28 mouse cellular contexts compared by ENCODE assay signal in genomic region chr11:76257386-76257785, GRCm38 (mm10). TPM values are rescaled to one million over a fixed set of nuclear protein-coding genes. Genes with fewer than 3 reads are reported as not detected.
"Had no signal": no experiment of that assay in that cellular context is flagged by ENCODE, and none has a peak within 500 bp of the region (broad histone marks: within the 10 kb centered on the region; RNA-seq: fewer than 3 reads in every experiment).

No protein-coding gene starts in this region.

- H3K36me3 ChIP-seq: hindbrain, embryonic 15.5 days; liver, embryonic 13.5 days had no signal

- H3K4me3 ChIP-seq: heart, adult 2 months; heart, embryonic 13.5 days; heart, embryonic 15.5 days; hindbrain, embryonic 12.5 days; hindbrain, embryonic 15.5 days; limb, embryonic 12.5 days; liver, embryonic 13.5 days had no signal

- H3K27ac ChIP-seq: heart, adult 2 months; heart, embryonic 13.5 days; heart, embryonic 15.5 days; hindbrain, embryonic 12.5 days; hindbrain, embryonic 15.5 days; hindbrain, postnatal 0 days; kidney, postnatal 0 days; liver, embryonic 13.5 days had no signal

- H3K9me3 ChIP-seq: heart, embryonic 13.5 days; heart, embryonic 15.5 days; hindbrain, embryonic 12.5 days; hindbrain, embryonic 15.5 days; limb, embryonic 12.5 days; liver, embryonic 13.5 days had no signal

- H3K9ac ChIP-seq: heart, embryonic 13.5 days; heart, embryonic 15.5 days; hindbrain, embryonic 12.5 days; hindbrain, embryonic 15.5 days; limb, embryonic 12.5 days; liver, embryonic 13.5 days had no signal

- H3K27me3 ChIP-seq: heart, embryonic 13.5 days; heart, embryonic 15.5 days; hindbrain, embryonic 12.5 days; hindbrain, embryonic 15.5 days; limb, embryonic 12.5 days; liver, embryonic 13.5 days had no signal

- ATAC-seq: hindbrain, postnatal 0 days; intestine, embryonic 16.5 days had no signal

- DNase-seq: gastrocnemius, postnatal 14 days; gastrocnemius, postnatal 36 days; heart, adult 11 months; heart, adult 2 months; heart, postnatal 14 days; heart, postnatal 36 days; kidney, adult 11 months; kidney, adult 2 months; kidney, adult 9 months; kidney, postnatal 14 days; kidney, postnatal 36 days; layer of hippocampus, adult 9-11 months; layer of hippocampus, postnatal 36 days; left cerebral cortex, postnatal 4 days; liver; liver, embryonic 13.5 days had no signal

- H3K4me2 ChIP-seq: heart, embryonic 11.5 days; heart, embryonic 13.5 days; heart, embryonic 15.5 days; hindbrain, embryonic 12.5 days; hindbrain, embryonic 15.5 days; limb, embryonic 12.5 days; liver, embryonic 11.5 days; liver, embryonic 13.5 days had no signal

RNA-seq across cellular contexts. Expression of gene Dbil5, which starts 40.0 kb away (rescaled TPM):
- total RNA-seq: gastrocnemius, adult 18-20 months; gastrocnemius, adult 8-10 months; gastrocnemius, postnatal 36 days; heart, postnatal 14 days; hindbrain, postnatal 0 days; left cerebral cortex, postnatal 4 days had no signal
